ENCODE assay signal across 8 mouse cellular contexts in genomic region chr10:39369977-39370785, GRCm38 (mm10). TPM values are rescaled to one million over a fixed set of nuclear protein-coding genes. Genes with fewer than 3 reads are reported as not detected.
A peak's percentile ranks its signal among the peaks of the same experiment; 100 is the strongest.
DNase-seq lines count a peak whose midpoint lies in the region; ATAC-seq lines count a peak whose summit lies in the region.

No protein-coding gene starts in this region.

- peak overlapping the region; percentile 66 for H3K4me2 ChIP-seq in hindbrain, embryonic 11.5 days (replicated peaks; ENCODE audit: low read depth, low read length)
- H3K4me2 ChIP-seq in stomach, embryonic 15.5 days: peak overlapping the region; percentile 69

- no peaks in the 10 kb centered on the region for H3K9me3 ChIP-seq in megakaryocyte, embryonic 14.5 days
- no peaks in the 10 kb centered on the region for H3K9me3 ChIP-seq in hindbrain, embryonic 11.5 days (ENCODE audit: control insufficient read depth, low read length)
- no peaks in the 10 kb centered on the region for H3K9me3 ChIP-seq in stomach, embryonic 15.5 days

- ATAC-seq in megakaryocyte, adult 5-6 weeks (ENCODE audit: poor library complexity, severe bottlenecking): no peak
- ATAC-seq in cerebellum, adult (ENCODE audit: insufficient number of reproducible peaks, low FRiP score, low TSS enrichment): peak; percentile 40
- ATAC-seq in hindbrain, embryonic 11.5 days (ENCODE audit: low FRiP score): peak; percentile 74
- no peak; the same call in none of the 2 replicates for ATAC-seq in stomach, embryonic 15.5 days (ENCODE audit: insufficient read depth, low FRiP score, low read depth)

- H3K27ac ChIP-seq in hindbrain, embryonic 11.5 days (ENCODE audit: low read depth, low read length): peak overlapping the region; percentile 95
- peak overlapping the region; percentile 89 for H3K27ac ChIP-seq in stomach, embryonic 15.5 days

- DNase-seq in frontal cortex, postnatal 10 days (ENCODE audit: low spot score in 2 of 2): peak; percentile 55 to 56
- peak; percentile 68 for DNase-seq in hindbrain, embryonic 11.5 days (ENCODE audit: low spot score)
- DNase-seq in layer of hippocampus, postnatal 36 days: peak; percentile 55 to 62
- DNase-seq in mesoderm, embryonic 11.5 days (ENCODE audit: low read depth, low spot score): peak; percentile 69

- H3K27me3 ChIP-seq in megakaryocyte, embryonic 14.5 days (replicated peaks): no peaks in the 10 kb centered on the region
- no peaks in the 10 kb centered on the region for H3K27me3 ChIP-seq in hindbrain, embryonic 11.5 days (ENCODE audit: control insufficient read depth, insufficient read depth, low read length)
- no peaks in the 10 kb centered on the region for H3K27me3 ChIP-seq in stomach, embryonic 15.5 days (replicated peaks)

- H3K36me3 ChIP-seq in megakaryocyte, embryonic 14.5 days (replicated peaks; ENCODE audit: low read length): peaks cover 32% of the 10 kb centered on the region
- no peaks in the 10 kb centered on the region for H3K36me3 ChIP-seq in hindbrain, embryonic 11.5 days (ENCODE audit: control insufficient read depth, insufficient read depth, low read length)
- H3K36me3 ChIP-seq in stomach, embryonic 15.5 days: no peaks in the 10 kb centered on the region

- H3K9ac ChIP-seq in hindbrain, embryonic 11.5 days (ENCODE audit: low read depth, low read length): peak overlapping the region; percentile 86
- peak overlapping the region; percentile 80 for H3K9ac ChIP-seq in stomach, embryonic 15.5 days

- H3K4me3 ChIP-seq in megakaryocyte, embryonic 14.5 days (replicated peaks): peak overlapping the region; percentile 98
- H3K4me3 ChIP-seq in hindbrain, embryonic 11.5 days (ENCODE audit: low read depth, low read length): peak overlapping the region; percentile 89
- H3K4me3 ChIP-seq in stomach, embryonic 15.5 days (replicated peaks): peak overlapping the region; percentile 65

- 1% methylated on average over 65 of the region's 68 CpGs for WGBS in hindbrain, embryonic 11.5 days
- under 1% methylated on average over 64 of the region's 68 CpGs for whole genome bisulfite sequencing in stomach, embryonic 15.5 days

- peaks cover 71% of the 10 kb centered on the region for H3K4me1 ChIP-seq in megakaryocyte, embryonic 14.5 days
- no peaks in the 10 kb centered on the region for H3K4me1 ChIP-seq in hindbrain, embryonic 11.5 days (replicated peaks; ENCODE audit: control insufficient read depth, insufficient read depth, low read length)
- peaks cover 6% of the 10 kb centered on the region; the same call in 1 of the 2 replicates for H3K4me1 ChIP-seq in stomach, embryonic 15.5 days

RNA-seq across cellular contexts. Expression of gene Fyn, which starts 1.5 kb away (rescaled TPM):
- polyA plus RNA-seq in megakaryocyte, embryonic 14.5 days (2012; ENCODE audit: insufficient read depth, low replicate concordance): 43.3 and 55.0 TPM in 2 replicates
- 19.5 and 21.3 TPM in 2 replicates for total RNA-seq in megakaryocyte, adult 5-6 weeks (2015)
- total RNA-seq in megakaryocyte, adult 5-6 weeks (2017): 28.9 and 36.3 TPM in 2 replicates
- 51.1 and 53.2 TPM in 2 replicates for polyA plus RNA-seq in hindbrain, embryonic 11.5 days (2014; fragmentation: Nextera tagmentation; extraction: Ambion mirVana)
- total RNA-seq in layer of hippocampus, postnatal 36 days (2021): 100 to 1,000 TPM; 137 to 141 TPM
- 22.1 and 27.7 TPM in 2 replicates for polyA plus RNA-seq in stomach, embryonic 15.5 days (2015; fragmentation: Nextera tagmentation; extraction: Ambion mirVana)

Comparison
In these comparisons a context has a peak if more than half of its experiments do, and no peak if none do; other contexts are left out.
1. ATAC-seq: peak in cerebellum, adult (single experiment) and hindbrain, embryonic 11.5 days (single experiment); none in megakaryocyte, adult 5-6 weeks (single experiment) and stomach, embryonic 15.5 days (single experiment).
2. Peak in every context shown above with its lines, with median percentiles within 50 percentile points of each other: H3K4me3 ChIP-seq and DNase-seq.